In the genomic region with DNA sequence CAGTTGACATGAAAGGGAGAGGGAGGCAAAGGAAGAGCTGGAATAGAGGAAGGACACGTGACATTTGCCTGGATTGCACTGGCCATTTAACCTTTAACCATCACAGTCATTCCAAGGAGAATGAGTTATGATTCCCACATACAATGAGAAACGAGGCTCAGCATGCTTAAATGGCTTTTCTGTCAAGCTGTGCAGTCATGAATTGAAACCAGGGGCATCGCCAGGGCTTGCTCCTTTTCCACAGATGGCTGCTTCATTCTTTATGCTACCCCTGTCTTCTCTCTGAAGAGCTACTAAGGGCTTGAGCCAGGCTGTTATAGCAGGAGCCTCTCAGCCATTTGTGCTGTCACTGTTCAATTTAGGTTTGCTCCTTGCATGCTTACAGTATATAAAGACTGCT, we compare ENCODE assay signal across 20 mouse cellular contexts. TPM values are rescaled to one million over a fixed set of nuclear protein-coding genes. Genes with fewer than 3 reads are reported as not detected.
DNase-seq lines count a peak whose midpoint lies in the region; ATAC-seq lines count a peak whose summit lies in the region.
"Had no signal": no experiment of that assay in that cellular context is flagged by ENCODE, and none has a peak within 500 bp of the region (broad histone marks: within the 10 kb centered on the region; RNA-seq: fewer than 3 reads in every experiment).

No protein-coding gene starts in this region.

- H3K4me3 ChIP-seq in midbrain, embryonic 14.5 days (replicated peaks; ENCODE audit: low read depth, low read length) = no peak overlapping the region
- H3K4me3 ChIP-seq in midbrain, embryonic 10.5 days = no peak overlapping the region
- H3K4me3 ChIP-seq: embryonic facial prominence, embryonic 10.5 days; heart, embryonic 15.5 days; left cerebral cortex, adult 2 months; liver, embryonic 13.5 days; stomach, embryonic 15.5 days had no signal

- no peaks in the 10 kb centered on the region for H3K27me3 ChIP-seq in midbrain, embryonic 14.5 days (ENCODE audit: control insufficient read depth, insufficient read depth, low read length)
- H3K27me3 ChIP-seq in midbrain, embryonic 10.5 days (ENCODE audit: low read depth, poor library complexity, severe bottlenecking) = no peaks in the 10 kb centered on the region
- H3K27me3 ChIP-seq: heart, embryonic 15.5 days; liver, embryonic 13.5 days; stomach, embryonic 15.5 days had no signal

- no peaks in the 10 kb centered on the region for H3K36me3 ChIP-seq in midbrain, embryonic 14.5 days (ENCODE audit: control insufficient read depth, insufficient read depth, low read length)
- no peaks in the 10 kb centered on the region for H3K36me3 ChIP-seq in midbrain, embryonic 10.5 days
- H3K36me3 ChIP-seq: embryonic facial prominence, embryonic 10.5 days; heart, embryonic 15.5 days; liver, embryonic 13.5 days; stomach, embryonic 15.5 days had no signal

- H3K9me3 ChIP-seq in midbrain, embryonic 14.5 days (ENCODE audit: control insufficient read depth, low read length) = no peaks in the 10 kb centered on the region
- H3K9me3 ChIP-seq in midbrain, embryonic 10.5 days (replicated peaks) = no peaks in the 10 kb centered on the region
- H3K9me3 ChIP-seq: embryonic facial prominence, embryonic 10.5 days; heart, embryonic 15.5 days; liver, embryonic 13.5 days; stomach, embryonic 15.5 days had no signal

- ATAC-seq in midbrain, embryonic 14.5 days (ENCODE audit: low FRiP score, low TSS enrichment) = no peak

- 38% methylated on average over 3 of the region's 3 CpGs for WGBS in midbrain, embryonic 14.5 days
- WGBS in midbrain, embryonic 10.5 days = 64% methylated on average over 3 of the region's 3 CpGs

- no peak overlapping the region for H3K4me2 ChIP-seq in midbrain, embryonic 14.5 days (ENCODE audit: low read length)
- H3K4me2 ChIP-seq: heart, embryonic 15.5 days; liver, embryonic 13.5 days; stomach, embryonic 15.5 days had no signal

- peak; percentile 18 for DNase-seq in embryo, embryonic 10 days (ENCODE audit: low spot score)
- no peak for DNase-seq in embryo, embryonic 9.5 days (ENCODE audit: extremely low spot score)
- DNase-seq in midbrain, embryonic 14.5 days = peak; percentile 3
- DNase-seq in midbrain, embryonic 10.5 days (ENCODE audit: low spot score) = no peak
- DNase-seq in neural tube, embryonic 10.5 days (ENCODE audit: extremely low spot score, low spot score) = peak; percentile 14
- peak; percentile 3 for DNase-seq in yolk sac, embryonic 10.5 days (ENCODE audit: low spot score)
- no peak for DNase-seq in testis, postnatal 10 days (ENCODE audit: low spot score)
- DNase-seq: cerebellum, adult 11-12 months; cerebellum, postnatal 25 days; heart, postnatal 36 days; kidney, adult 11 months; layer of hippocampus, adult 9-11 months; liver, embryonic 13.5 days; lung, adult 2 months; lung, postnatal 14 days; thymus, adult 2 months had no signal

- no peak overlapping the region for H3K27ac ChIP-seq in midbrain, embryonic 14.5 days (replicated peaks; ENCODE audit: low read depth, low read length)
- H3K27ac ChIP-seq in midbrain, embryonic 10.5 days (replicated peaks) = no peak overlapping the region
- H3K27ac ChIP-seq: embryonic facial prominence, embryonic 10.5 days; heart, embryonic 15.5 days; left cerebral cortex, adult 2 months; liver, embryonic 13.5 days; stomach, embryonic 15.5 days had no signal

- no peak overlapping the region for H3K9ac ChIP-seq in midbrain, embryonic 14.5 days (replicated peaks; ENCODE audit: low read length)
- H3K9ac ChIP-seq: heart, embryonic 15.5 days; liver, embryonic 13.5 days; stomach, embryonic 15.5 days had no signal

- H3K4me1 ChIP-seq in midbrain, embryonic 14.5 days (ENCODE audit: control insufficient read depth, insufficient read depth, low read length) = no peaks in the 10 kb centered on the region
- H3K4me1 ChIP-seq in midbrain, embryonic 10.5 days = no peaks in the 10 kb centered on the region
- H3K4me1 ChIP-seq: embryonic facial prominence, embryonic 10.5 days; heart, embryonic 15.5 days; liver, embryonic 13.5 days; stomach, embryonic 15.5 days had no signal

RNA-seq across cellular contexts. Expression of gene Cenpq, which starts 57.3 kb away (rescaled TPM):
- 9.5 and 11.6 TPM in 2 replicates for polyA plus RNA-seq in midbrain, embryonic 14.5 days (2014; fragmentation: Nextera tagmentation; extraction: Ambion mirVana)
- polyA plus RNA-seq in midbrain, embryonic 10.5 days (2016; fragmentation: Nextera tagmentation; extraction: Ambion mirVana) = 38.6 and 44.6 TPM in 2 replicates

RNA-seq across cellular contexts. Expression of gene Mut, which starts 57.6 kb away (rescaled TPM):
- 15.0 and 26.5 TPM in 2 replicates for polyA plus RNA-seq in midbrain, embryonic 14.5 days (2014; fragmentation: Nextera tagmentation; extraction: Ambion mirVana)
- polyA plus RNA-seq in midbrain, embryonic 10.5 days (2016; fragmentation: Nextera tagmentation; extraction: Ambion mirVana) = 27.6 and 29.1 TPM in 2 replicates

Comparison
In these comparisons a context has a peak if more than half of its experiments do, and no peak if none do; other contexts are left out.
1. DNase-seq: peak in embryo, embryonic 10 days (single experiment), midbrain, embryonic 14.5 days (single experiment), neural tube, embryonic 10.5 days (single experiment) and yolk sac, embryonic 10.5 days (single experiment); none in embryo, embryonic 9.5 days (single experiment), midbrain, embryonic 10.5 days (single experiment) and testis, postnatal 10 days (single experiment).